Mouse (Mus musculus) gonadal fat pad, adult 2 months (tissue): ENCODE measurements at regions not wholly inside any gene's neighbourhood (a gene's known extent, or its start where the extent isn't known, plus 50 kb on each side); places are given as distances from the start of the nearest gene placed in this dataset.

Source experiments
- DNase-seq: peaks from one replicate; pipeline ENCODE4 v3.0.0-alpha.2; 2012; ENCODE audit warnings: low read depth

DNA sequence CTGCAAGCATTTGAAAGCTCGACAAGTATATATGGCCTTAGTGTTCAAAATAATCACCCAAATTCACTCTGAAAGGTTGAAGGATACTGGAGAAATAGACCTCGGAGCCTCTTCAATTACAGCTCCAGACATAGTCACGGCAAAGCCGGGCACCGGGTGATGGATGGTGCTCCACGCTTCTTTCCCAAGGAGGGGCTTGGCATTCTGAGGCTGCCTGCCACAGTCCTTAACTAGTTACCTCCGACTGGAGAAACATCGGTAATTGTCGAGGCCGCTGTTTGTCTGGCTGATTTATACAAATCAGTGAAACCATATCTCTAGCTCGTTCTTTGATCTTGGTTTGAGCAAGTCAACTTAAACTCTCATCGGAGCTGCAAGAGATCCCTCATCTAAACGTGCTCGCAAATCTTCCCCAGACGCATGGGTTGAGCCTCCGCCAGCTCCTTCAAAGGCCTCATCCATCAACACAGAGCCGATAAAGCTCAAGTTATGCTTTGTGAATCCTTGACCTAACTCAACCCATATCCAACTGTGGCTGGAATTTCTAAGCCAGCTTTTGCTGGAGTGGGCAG, 145.4 kb upstream of the Stx16 start:
- DNase-seq = no peak

- no peak for DNase-seq
Observed at GRCm38 (mm10) chr2:173935706-173936105, 140.4 kb upstream of the Stx16 start.

- DNase-seq = no peak
Observed at GRCm38 (mm10) chr2:173937531-173938439, 138.3 kb upstream of the Stx16 start.

GRCm38 (mm10) chr2:173938440-173938787, 137.7 kb upstream of the Stx16 start:
- DNase-seq = no peak

DNA sequence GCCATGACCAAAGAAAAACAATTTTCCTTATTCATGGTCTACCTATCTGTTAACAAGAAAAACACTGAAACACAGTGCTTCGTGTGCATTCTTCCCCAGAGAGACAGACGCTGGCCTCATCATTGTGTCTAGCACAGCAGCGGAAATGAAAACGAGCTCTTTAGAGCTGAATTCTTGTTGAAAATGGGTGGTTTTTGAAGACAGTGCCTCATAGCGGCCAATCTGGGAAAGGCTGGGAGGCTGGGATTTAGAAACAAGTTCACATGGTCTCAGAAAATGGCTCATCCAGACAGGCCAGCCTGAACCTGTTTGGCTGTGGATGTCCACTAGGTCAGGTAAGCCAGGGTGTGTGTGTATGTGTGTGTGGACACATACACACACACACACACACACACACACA, 130.7 kb upstream of the Stx16 start:
- DNase-seq = no peak

DNA sequence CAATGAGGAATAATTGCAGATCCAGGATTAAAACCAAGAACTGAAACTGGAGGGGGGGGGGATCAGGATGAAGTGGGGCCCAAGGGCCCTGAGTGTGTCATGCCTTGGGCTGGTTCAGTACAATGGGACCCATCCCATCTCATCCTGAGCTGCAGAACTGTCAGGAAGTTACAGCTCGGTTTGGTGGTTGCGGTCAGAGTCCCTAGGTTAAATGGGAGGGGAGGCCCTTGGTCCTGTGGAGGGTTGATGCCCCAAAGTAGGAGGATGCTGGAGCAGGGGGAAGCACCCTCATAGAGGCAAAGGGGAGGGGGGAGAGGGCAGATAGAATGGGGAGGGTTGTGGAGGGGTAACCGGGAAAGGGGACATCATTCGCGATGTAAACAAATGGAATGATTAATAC, 127.5 kb upstream of the Stx16 start:
- no peak for DNase-seq

GRCm38 (mm10) chr2:173950164-173950891, 125.8 kb upstream of the Stx16 start:
- DNase-seq = no peak

DNA sequence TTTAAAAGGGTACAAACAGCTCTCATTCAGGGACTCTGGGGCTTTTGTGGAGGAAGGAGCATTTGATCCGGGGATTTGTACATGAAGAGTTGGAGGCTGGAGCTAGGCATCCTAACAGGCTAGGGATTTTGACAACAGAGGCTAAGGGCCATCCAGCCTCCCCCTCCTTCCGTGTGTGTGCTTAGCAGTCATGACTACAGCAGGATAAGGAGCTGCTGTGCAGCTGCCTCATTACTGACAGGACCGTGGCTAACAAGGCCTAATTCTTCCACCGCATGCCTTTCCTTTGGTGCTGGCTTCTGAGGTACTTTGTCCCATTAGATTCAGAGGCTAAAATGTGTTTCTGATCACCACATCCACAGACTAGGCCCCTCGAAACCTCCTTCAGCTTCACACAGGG, 110.0 kb upstream of the Stx16 start:
- DNase-seq = no peak

- peak; percentile 59 for DNase-seq
Observed at GRCm38 (mm10) chr2:173970789-173971188, 105.3 kb upstream of the Stx16 start.

- no peak for DNase-seq
Observed at GRCm38 (mm10) chr2:173976314-173977053, 99.6 kb upstream of the Stx16 start.

DNA sequence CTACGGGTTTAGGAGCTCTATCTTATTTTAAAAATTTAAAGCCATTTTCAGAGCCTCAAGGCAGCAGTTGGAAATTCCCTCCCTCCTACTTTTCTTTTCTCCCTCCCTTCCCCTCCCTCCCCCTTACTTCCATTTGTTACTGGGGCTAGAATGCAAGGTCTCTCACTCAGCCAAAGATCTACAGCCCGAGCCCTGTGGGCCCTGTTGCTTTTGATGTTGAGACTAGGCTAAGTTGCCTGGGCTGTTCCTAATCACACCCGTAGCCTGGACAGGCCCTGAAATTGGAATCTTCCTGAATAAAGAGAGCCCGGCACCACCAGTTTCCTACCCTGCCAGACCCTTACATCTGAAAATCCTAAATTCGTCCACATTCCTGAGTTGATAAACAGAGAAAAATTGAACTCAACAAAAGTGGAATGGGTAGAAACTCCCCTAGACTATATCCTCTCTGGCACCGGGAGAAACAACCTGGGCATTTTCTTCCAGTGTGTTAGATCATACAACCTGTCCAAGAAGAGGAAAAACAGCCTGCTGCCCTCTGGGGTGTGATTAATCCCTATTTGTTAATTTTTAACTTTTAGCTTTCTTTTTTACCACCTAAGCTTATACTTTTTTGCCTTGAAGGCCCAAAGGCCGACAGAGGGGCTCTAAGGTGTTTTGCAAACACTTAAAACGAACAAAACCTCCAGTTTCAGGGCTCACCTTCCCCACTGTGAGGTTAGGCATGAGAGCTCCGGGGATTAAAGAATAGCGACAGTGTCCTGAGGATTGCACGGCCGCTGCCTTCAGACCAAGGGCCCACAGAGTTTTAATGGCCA, 98.7 kb upstream of the Stx16 start:
- no peak for DNase-seq

DNA sequence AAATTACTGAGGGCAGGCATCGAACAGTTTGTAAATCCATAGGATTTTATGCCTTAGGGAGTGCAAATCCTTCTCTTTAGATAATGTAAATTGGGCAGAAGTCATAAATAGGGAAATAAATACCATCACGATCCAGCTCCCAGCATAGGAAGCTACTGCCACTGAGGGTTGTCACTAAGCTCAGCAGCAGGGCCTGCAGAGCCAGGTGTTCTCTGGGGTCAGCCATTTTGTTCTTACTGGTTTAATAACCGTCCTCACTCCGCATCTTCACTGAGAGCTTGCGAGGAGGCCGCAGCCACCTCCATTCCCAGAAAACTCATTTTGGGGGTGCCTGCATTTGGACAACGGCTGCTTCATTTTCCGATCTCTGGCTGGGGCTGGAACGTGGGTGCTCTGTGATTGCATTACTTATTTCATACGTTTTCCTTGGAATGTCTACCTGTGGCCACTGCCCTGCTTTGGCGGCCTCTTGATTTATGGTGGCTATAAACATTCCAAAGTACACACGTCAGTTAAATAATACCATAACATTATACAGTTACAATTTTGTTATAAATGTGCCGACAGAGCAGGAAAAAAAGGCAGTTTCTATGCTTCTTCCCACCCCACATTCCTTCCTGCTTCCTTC, 97.9 kb upstream of the Stx16 start:
- no peak for DNase-seq

- no peak for DNase-seq
Observed at GRCm38 (mm10) chr2:173981036-173981435, 95.1 kb upstream of the Stx16 start.

DNA sequence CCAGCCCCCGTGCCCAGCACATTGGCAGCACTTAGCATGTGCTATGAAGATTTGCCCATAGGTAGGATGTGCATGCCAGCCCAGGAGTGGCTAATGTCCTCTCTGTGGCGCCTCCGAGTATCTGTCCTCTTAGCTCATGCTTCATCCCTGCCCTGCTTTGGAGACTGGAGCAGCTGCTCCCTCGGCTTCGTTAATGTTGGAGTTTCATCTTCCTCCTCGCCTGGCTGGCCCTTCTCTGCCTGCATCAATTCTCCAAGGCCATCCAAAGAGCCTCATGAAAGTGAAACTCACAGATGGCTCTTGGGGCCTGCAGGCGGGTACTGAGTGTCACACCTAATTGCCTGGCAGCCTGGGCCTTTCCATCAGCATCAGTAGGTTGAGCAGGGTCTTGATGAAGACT, 88.6 kb upstream of the Stx16 start:
- DNase-seq = no peak

- no peak for DNase-seq
Observed at GRCm38 (mm10) chr2:173987921-173988320, 88.2 kb upstream of the Stx16 start.

GRCm38 (mm10) chr2:173988641-173989336, 87.3 kb upstream of the Stx16 start:
- DNase-seq = no peak

DNA sequence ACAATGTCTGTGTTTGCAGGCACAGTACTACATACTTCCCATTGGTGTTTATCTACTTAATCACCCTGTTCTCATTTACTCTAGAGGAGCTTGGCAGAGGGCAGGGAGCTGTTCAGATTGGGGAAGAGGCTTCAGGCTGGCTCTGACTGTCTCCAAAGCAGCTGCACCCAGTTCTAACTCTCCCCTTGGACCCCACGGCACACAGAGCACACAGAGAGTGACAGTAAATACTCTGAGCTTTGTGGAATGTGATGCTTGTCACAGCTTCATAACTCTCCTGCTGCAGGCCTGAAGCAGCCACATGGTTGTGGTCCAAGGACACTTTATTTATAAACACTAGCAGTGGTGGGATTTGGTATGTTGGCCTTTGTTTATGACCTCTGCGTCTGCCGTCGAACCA, 85.4 kb upstream of the Stx16 start:
- no peak for DNase-seq

- no peak for DNase-seq
Observed at GRCm38 (mm10) chr2:173991447-173991846, 84.7 kb upstream of the Stx16 start.

- DNase-seq = no peak
Observed at GRCm38 (mm10) chr2:173992041-173992440, 84.1 kb upstream of the Stx16 start.

DNA sequence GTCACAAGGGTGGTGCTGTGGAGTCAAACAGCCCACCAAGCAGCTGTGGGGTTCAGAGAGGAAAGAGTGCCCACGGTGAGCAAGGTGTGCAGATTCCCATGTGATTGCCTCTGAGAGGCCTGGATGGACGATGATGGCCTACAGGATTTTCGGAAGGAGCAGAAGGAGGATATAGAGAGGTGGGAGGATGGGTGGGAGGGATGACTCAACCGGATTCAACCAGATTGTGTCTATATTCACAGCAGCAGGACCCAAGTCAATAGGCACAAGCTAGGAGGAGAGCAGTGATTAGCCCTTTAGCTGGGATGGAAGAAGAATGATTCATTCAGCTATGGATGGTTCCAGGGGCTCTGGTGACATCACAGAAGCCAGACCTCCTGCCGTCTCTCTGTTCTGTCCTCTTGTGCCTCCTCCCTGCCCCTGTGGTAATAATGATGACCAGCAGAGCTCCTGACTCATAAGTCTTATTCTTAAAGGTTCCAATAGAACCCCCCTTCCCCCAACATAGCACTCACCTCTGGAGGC, 82.6 kb upstream of the Stx16 start:
- no peak for DNase-seq
